Mouse (Mus musculus) NIH3T3 (cell line): ENCODE results near the gene Tnfrsf17.
"Not testable (repeated sequence)": the region's sequence is repeated elsewhere in the genome, so short reads cannot be mapped to it uniquely, and the experiment has no call there.

Source experiments
- DNase-seq: peaks from one replicate; pipeline ENCODE4 v3.0.0-alpha.2; 2012; ENCODE audit warnings: low read depth

Tnfrsf17 gene

DNA sequence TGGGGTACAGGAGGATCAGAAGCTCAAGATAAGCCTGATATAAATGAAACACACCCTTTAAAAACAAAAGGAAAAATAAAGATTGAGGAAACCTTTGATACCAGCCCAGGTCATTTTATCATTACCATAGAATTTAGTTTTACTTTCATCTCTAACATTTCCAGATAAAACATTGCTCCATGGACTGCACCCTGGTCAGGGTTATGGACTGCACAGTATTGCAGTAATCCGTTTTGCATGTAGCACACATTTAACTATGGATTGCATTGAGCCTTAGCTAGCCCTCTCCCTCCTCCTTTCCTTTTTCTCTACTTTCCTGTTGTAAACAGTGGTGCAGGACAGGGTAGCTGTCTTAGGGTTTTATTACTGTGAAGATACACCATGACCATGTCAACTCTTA, 17.4 kb downstream of the Tnfrsf17 start:
- no peak for DNase-seq

DNA sequence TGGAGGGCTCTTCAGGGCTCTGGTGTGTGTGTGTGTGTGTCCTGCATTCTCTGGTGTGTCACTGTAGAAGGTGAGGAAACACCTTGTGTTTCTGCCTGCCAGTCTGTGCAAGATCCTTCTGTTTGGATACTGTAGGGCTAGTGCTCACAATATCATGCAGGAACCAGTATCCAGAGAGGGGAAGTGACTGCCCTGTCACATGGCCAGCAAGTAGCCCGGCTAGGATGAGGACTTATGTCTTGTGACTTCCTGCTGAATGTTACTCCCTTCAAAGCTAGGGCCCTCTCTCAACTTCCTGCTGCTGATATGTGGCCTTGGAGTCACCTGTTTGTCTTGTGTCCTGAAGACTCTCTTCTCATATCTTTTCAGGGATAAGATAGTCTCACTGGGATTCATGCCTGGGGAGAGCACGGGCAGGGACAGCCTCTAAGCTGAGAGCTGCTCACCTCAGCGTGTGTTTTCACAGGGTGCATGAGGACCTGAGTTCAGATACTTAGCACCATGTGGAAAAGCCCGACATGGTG, 29.7 kb downstream of the Tnfrsf17 start:
- no peak for DNase-seq

DNA sequence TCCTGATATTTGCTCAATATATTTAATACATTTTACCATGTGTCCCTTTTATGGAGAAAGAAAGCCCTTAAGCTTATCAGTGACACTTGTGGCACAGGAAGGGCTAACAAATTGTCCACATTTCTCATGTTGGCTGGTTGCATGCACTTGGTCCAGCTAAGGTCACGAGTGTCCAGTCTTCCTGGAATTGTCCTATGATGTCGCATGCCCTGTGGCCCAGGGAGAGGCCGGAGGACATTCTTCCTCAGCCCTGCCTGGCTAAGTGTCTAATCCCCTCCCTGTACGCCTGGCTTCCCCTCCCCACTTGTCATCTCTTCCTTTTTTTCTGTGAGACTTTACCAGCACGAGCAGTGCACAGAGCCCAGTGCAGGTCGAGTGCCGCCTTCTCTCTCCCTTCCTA, 38.3 kb downstream of the Tnfrsf17 start:
- no peak for DNase-seq

DNA sequence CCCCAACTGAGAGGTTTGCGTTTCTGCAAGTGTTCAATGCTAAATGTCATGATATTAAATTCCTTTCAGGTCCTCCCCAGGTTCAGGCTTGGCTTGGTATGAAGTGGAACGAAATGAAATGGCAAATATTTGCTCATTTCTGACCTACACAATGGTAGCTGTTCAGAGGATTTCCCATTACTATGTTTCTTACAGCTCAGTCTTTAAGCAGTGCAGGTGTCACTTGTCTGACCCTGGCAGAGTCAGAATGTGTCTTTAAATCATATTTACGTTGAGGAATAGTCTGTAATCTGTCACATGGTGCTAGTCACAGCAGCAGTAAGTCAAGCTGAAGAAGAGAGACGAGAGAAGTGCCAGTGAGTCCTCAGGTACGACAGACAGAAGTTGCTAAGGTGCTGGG, 45.6 kb downstream of the Tnfrsf17 start:
- DNase-seq: no peak

DNA sequence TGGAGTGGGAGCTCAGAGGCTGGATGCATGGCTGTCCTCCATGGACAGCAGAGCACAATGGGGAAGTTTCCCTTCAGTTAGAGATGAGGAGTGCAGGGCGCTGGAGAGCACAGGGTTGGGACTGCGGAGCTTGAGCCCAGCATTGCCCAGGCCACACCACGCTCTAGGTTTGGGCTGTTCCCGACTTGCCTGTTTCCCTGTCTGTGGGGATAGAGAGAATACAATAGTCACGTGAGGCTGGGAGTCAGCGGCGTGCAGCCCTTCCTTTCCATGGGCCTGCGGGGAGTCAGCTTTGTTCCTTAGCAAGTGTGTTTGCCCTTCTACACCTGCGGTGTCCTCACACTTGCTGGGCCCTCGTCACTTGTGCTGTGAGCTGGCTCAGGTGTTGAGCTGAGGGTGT, 46.3 kb downstream of the Tnfrsf17 start:
- DNase-seq: no peak

DNA sequence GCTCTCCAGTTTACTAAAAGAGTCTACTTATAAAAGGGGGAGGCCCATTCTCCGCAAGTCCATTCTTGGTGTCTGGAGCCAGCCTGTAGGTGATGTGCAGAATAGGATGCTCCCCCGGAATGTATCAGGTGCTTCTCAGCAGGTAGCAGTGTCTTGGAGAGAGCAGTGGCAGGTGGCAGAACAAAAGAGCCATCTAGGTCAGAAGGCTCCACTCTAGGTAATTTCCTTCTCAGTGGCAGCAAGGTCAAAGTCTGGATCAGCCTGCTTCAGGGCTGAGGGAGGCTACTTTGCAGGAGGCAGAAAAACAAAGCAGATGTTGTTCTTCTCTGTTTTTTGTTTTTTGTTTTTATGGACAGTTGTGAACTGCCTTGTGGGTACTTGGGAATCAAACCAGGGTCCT, 47.0 kb downstream of the Tnfrsf17 start:
- not testable (repeated sequence) for DNase-seq

- no peak for DNase-seq
These were observed 52.0 kb downstream of the Tnfrsf17 start for GRCm38 (mm10) chr16:11365626-11366025.

GRCm38 (mm10) chr16:11366851-11367250, 53.2 kb downstream of the Tnfrsf17 start:
- peak; percentile 51 for DNase-seq

- no peak for DNase-seq
These were observed 54.8 kb downstream of the Tnfrsf17 start for GRCm38 (mm10) chr16:11368412-11368811.

DNA sequence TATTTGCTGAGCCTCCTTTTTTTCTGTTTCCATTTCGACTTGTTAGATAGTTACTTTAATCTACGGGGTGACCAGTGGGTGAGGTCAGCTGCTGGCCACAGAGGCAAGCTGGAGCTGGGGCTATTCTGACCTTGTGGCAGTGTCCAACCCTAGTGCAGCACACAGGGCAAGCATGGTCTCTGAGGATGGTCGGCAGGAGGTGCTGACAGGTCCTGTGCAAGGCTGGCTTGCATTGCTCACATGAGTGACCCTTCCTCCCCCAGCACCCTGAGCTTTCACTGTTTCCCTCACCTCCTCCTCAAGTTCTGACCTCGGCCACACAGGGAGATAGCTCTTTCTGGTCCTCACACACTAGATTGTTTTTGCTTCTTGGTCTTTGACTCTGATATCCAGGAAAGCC, 55.5 kb downstream of the Tnfrsf17 start:
- DNase-seq: no peak

DNA sequence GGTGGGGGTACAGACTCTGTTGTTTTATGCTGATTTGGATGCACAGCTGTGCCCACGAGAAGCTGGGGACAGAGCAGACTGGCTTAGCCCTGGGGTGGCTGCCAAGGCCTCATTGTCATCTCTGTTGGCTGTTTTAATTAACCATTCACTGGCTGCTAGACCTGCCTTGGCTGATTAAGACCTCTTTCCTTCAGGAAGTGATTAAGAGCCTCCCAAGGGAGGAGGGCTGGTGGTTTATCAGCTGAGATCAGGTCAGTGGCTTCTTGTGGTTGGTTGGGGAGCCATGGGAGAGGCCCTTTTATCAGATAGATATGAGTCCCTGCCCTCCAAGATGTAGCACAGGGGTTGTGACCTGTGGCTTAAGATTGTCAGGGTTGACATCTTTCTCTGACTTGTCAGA, 56.0 kb downstream of the Tnfrsf17 start:
- DNase-seq: peak; percentile 5
